In the genomic region with DNA sequence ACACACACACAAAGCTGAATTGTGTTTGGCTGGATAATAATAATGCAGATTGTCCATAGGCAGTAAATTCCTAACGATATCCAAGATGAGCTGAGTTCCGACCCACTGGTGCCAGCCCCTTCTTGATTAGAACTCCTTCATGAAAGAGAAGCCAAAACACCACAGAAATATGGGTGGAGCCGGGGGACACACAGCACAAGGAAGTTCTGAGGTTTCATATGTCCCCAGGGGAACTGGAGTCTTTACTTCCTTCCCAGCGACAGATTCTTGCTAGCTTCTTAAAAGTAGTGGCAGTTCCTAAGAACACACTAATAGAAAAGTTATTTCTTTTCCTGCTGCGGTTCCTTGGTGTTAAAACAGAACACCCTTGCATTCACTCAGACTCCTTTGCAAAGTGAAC, we compare ENCODE assay signal across 13 mouse cellular contexts. TPM values are rescaled to one million over a fixed set of nuclear protein-coding genes. Genes with fewer than 3 reads are reported as not detected.
DNase-seq lines count a peak whose midpoint lies in the region; TF ChIP-seq lines count a peak whose summit lies in the region.
"Had no signal": no experiment of that assay in that cellular context is flagged by ENCODE, and none has a peak within 500 bp of the region (broad histone marks: within the 10 kb centered on the region; RNA-seq: fewer than 3 reads in every experiment).

No protein-coding gene starts in this region.

- no peaks in the 10 kb centered on the region for H3K9me3 ChIP-seq in limb, embryonic 10.5 days (replicated peaks)
- H3K9me3 ChIP-seq: hindbrain, embryonic 13.5 days; limb, embryonic 13.5 days; neural tube, embryonic 12.5 days had no signal

- peak overlapping the region; percentile 10; the same call in 1 of the 2 replicates for H3K27ac ChIP-seq in gastrocnemius, adult 2 months
- H3K27ac ChIP-seq in spleen, adult 2 months (ENCODE audit: insufficient read depth, low read length), result 0 out of 2 replicates have a peak overlapping the region, but pooled peaks have one; percentile 40
- 0 out of 2 replicates have a peak overlapping the region, but pooled peaks have one; percentile 8 for H3K27ac ChIP-seq in limb, embryonic 10.5 days
- H3K27ac ChIP-seq: hindbrain, embryonic 13.5 days; limb, embryonic 13.5 days; neural tube, embryonic 12.5 days had no signal

- H3K36me3 ChIP-seq in spleen, adult 2 months (ENCODE audit: control insufficient read depth, insufficient read depth, low read length), result no peaks in the 10 kb centered on the region
- no peaks in the 10 kb centered on the region for H3K36me3 ChIP-seq in limb, embryonic 10.5 days
- H3K36me3 ChIP-seq: hindbrain, embryonic 13.5 days; limb, embryonic 13.5 days; neural tube, embryonic 12.5 days had no signal

- H3K4me3 ChIP-seq in gastrocnemius, adult 2 months, result no peak overlapping the region
- H3K4me3 ChIP-seq in spleen, adult 2 months (ENCODE audit: extremely low read depth, insufficient read depth, insufficient read length), result no peak overlapping the region
- H3K4me3 ChIP-seq in limb, embryonic 10.5 days, result no peak overlapping the region
- H3K4me3 ChIP-seq: erythroblast, embryonic 14.5 days; hindbrain, embryonic 13.5 days; limb, embryonic 13.5 days; neural tube, embryonic 12.5 days had no signal

- intact Hi-C loops in gastrocnemius, adult 2 months (cut with DNase I), result no loop called here
- intact Hi-C loops in gastrocnemius, postnatal 14 days (cut with DNase I; ENCODE audit: low total_unique reads), result no loop called here

- no peak for TF ChIP-seq POLR2A in spleen, adult 2 months (IDR thresholded peaks at IDR 0.05; ENCODE audit: low read depth, low read length)

- no peak for DNase-seq in gastrocnemius, adult 2 months
- no peak for DNase-seq in gastrocnemius, postnatal 14 days
- peak in 1 of 2 experiments; percentile 22 for DNase-seq in spleen, adult 2 months (ENCODE audit: low read depth in 1 of 2, low spot score in 2 of 2)
- DNase-seq in spleen, postnatal 4 days (ENCODE audit: low spot score in 2 of 2), result no peak
- no peak for DNase-seq in limb, embryonic 10.5 days (ENCODE audit: low spot score)
- peak; percentile 43 for DNase-seq in thymus, postnatal 14 days
- DNase-seq in ovary, postnatal 10 days (ENCODE audit: low spot score), result no peak
- no peak for DNase-seq in right cerebral cortex, postnatal 10 days (ENCODE audit: low spot score in 2 of 2)
- DNase-seq: adrenal gland, postnatal 14 days had no signal

- WGBS in spleen, adult 2 months, result 6% methylated on average over 5 of the region's 5 CpGs
- WGBS in limb, embryonic 10.5 days, result 77% methylated on average over 5 of the region's 5 CpGs

- TF ChIP-seq CTCF in gastrocnemius, adult 2 months (IDR thresholded peaks at IDR 0.05), result no peak
- no peak for TF ChIP-seq CTCF in spleen, adult 2 months (IDR thresholded peaks at IDR 0.05; ENCODE audit: extremely low read depth, insufficient read depth, insufficient read length, insufficient replicate concordance)

- no peaks in the 10 kb centered on the region for H3K27me3 ChIP-seq in spleen, adult 2 months (ENCODE audit: control insufficient read depth, insufficient read depth, low read length)
- H3K27me3 ChIP-seq in limb, embryonic 10.5 days (ENCODE audit: low read depth, poor library complexity, severe bottlenecking), result no peaks in the 10 kb centered on the region
- H3K27me3 ChIP-seq: hindbrain, embryonic 13.5 days; limb, embryonic 13.5 days; neural tube, embryonic 12.5 days had no signal

- H3K4me1 ChIP-seq in spleen, adult 2 months (ENCODE audit: control insufficient read depth, insufficient read depth, insufficient read length), result peaks cover 3% of the 10 kb centered on the region; the same call in 1 of the 2 replicates
- peaks cover 8% of the 10 kb centered on the region; the same call in 1 of the 2 replicates for H3K4me1 ChIP-seq in limb, embryonic 10.5 days
- H3K4me1 ChIP-seq: hindbrain, embryonic 13.5 days; neural tube, embryonic 12.5 days had no signal

RNA-seq across cellular contexts. Expression of gene Nabp1, which starts 51.4 kb away (rescaled TPM):
- 10 to 100 TPM; 13.0 to 22.2 TPM for total RNA-seq in gastrocnemius, adult 2 months (2021)
- 10 to 100 TPM; 15.1 to 15.5 TPM for total RNA-seq in gastrocnemius, postnatal 14 days (2021)
- polyA plus RNA-seq in spleen, adult 2 months (2012; rRNA removed), result 11.7 and 12.9 TPM in 2 replicates
- 4.6 and 6.1 TPM in 2 replicates for polyA plus RNA-seq in limb, embryonic 10.5 days (2016; fragmentation: Nextera tagmentation; extraction: Ambion mirVana)
